Mouse (Mus musculus) retina, embryonic 14.5 days (tissue): ENCODE results near the gene Rapgef4.

Experiments
- DNase-seq: peaks from one replicate; pipeline ENCODE4 v3.0.0-alpha.2; 2015; ENCODE audit warnings: low spot score

Rapgef4 gene

DNA sequence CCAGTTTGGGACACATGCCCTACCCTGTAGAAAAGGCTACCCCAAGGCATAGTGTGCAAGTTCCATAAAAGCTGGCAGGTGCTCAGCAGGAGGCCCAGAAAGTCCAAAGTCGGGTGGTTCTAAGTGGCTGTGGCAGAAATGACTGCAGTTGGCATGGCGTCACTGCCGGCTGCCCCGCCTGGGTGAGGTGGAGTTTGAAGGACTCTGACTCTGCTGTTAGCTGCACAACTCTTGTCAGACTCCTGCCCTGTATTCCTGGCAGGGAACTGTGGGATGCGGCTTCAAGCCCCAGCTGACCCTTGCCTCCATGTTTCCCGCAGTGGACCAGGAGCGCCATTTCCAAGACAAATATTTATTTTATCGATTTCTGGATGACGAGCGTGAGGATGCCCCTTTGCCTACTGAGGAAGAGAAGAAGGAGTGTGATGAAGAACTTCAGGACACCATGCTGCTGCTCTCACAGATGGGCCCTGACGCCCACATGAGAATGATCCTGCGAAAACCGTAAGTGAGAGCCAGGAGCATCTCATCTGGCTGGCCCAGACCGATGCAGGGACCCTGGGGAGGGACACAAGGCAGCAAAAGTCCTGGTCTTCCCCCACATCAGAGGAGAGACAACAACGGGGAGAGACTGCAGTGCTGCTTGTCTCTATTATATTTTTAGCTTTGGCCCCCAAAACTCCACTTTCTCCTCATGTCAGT, 198.7 kb downstream of the Rapgef4 start:
- DNase-seq = no peak

- no peak for DNase-seq
Observed at GRCm38 (mm10) chr2:72181443-72181842, 200.4 kb downstream of the Rapgef4 start.

DNA sequence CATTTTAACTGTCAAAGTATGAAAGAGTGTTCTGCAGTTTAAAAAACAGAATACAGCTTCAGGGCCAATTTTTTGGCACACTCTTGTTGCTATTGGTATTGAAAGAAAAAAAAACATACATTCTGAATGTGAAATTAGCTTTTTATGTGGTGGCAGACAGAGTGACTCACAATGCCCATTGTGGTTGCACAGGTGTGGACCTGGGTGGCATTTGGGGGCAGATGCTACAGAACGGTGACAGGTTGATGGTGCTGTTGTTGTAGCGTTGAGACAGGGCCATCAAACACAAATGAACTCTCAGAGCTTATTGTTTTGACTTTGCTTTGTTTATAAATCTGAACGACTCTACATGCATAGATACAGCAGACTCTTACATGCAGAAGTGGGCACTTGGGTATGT, 202.7 kb downstream of the Rapgef4 start:
- DNase-seq = no peak

- DNase-seq = no peak
Observed at GRCm38 (mm10) chr2:72196190-72196965, 215.3 kb downstream of the Rapgef4 start.

GRCm38 (mm10) chr2:72197026-72197425, 216.0 kb downstream of the Rapgef4 start:
- peak; percentile 50 for DNase-seq

- DNase-seq = no peak
Observed at GRCm38 (mm10) chr2:72199451-72199850, 218.4 kb downstream of the Rapgef4 start.

DNA sequence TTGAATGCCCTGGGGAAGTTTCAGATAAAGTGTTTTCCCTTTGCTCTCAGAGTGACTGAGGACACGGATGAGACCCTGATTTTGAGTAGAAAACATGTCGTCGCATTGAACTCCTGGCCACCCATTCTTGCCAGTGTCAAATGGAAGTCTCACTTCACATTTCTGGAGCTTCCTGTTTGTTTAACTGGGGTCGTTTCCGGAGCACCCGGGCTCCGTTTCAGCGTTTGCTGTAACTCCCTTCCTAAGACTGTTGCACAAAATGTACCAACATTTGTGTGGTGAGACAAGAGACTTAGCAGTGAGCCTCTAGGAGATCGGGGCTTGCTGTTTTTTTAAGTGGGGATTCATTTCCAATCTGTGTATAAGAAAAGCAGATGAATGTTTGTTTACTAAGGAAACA, 220.5 kb downstream of the Rapgef4 start:
- no peak for DNase-seq

- DNase-seq = no peak
Observed at GRCm38 (mm10) chr2:72202252-72202651, 221.2 kb downstream of the Rapgef4 start.

DNA sequence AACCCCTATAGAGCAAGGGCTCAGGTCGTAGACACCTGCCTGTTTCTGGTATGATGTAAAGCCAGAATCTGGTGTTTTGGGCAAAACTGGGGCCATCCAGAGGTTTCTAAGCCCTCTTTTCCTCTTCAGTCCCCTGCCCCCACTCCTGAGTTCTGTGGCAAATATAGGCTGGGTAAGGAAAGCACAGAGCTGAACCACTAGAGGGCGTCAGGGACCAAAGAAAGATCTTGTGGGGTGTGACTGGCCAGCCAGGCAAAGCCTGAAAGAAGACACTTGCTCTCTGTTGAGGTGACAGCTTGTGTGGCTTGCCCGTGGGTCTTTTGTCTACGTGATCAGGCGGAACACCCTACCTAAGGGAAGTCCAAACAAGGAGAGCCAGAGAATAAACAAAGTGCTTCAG, 222.6 kb downstream of the Rapgef4 start:
- peak; percentile 89 for DNase-seq

- no peak for DNase-seq
Observed at GRCm38 (mm10) chr2:72205869-72206268, 224.8 kb downstream of the Rapgef4 start.

GRCm38 (mm10) chr2:72206530-72207248, 225.6 kb downstream of the Rapgef4 start:
- DNase-seq = no peak

- DNase-seq = no peak
Observed at GRCm38 (mm10) chr2:72217336-72217735, 236.3 kb downstream of the Rapgef4 start.

- DNase-seq = peak; percentile 73
Observed at GRCm38 (mm10) chr2:72219921-72220320, 238.9 kb downstream of the Rapgef4 start.

GRCm38 (mm10) chr2:72221283-72221682, 240.2 kb downstream of the Rapgef4 start:
- no peak for DNase-seq

- no peak for DNase-seq
Observed at GRCm38 (mm10) chr2:72221706-72222105, 240.7 kb downstream of the Rapgef4 start.

DNA sequence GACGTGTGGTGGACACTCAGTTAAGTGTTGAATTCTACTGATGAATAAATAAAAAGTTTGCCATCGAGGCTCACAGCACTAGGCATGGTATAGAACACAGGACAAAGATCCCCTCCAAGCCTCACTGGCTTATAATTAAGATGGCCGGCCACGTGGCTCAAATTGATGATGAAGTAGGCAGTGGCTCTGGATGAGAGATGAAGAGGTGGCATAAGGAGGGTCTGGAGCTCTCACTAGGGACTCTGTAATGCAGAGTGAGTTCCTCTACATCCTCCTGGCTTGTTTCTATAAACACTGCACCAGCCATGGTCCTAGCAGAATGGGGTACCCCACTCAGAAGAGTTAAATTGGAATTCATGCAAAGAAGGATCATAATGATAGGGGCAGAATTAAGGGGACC, 241.2 kb downstream of the Rapgef4 start:
- no peak for DNase-seq

DNA sequence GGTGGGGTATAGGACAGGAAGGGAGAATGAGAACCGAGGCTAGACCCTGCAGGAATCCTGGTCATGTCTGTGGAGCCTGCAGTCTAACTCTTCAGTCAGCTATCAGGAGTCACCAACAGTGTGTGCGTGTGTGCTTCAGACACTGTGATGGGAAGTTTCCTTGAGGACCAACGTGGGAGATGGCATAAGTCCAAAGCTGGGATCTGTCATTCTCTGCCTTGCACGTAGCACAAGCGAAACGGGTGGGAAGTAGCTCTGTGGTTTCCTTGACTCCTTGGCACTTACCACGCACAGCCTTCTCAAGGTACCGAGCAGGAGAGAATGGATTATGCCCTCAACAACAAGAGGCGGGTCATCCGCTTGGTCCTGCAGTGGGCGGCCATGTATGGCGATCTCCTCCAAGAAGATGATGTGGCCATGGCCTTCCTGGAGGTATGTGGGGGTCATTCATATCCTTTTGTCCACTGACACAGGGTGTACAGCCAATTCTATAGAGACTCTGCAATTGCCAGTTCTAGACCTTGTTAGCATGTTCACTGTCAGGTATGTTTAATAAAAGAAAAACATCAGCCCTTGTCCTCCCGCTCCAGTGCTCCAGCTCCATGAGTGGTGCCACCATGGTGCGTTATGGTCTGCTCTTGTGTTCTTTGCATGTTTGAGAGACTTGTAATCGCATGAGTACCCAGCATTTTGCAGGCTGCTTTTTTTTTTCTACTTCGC, 241.9 kb downstream of the Rapgef4 start:
- DNase-seq = no peak

- DNase-seq = no peak
Observed at GRCm38 (mm10) chr2:72223479-72223878, 242.4 kb downstream of the Rapgef4 start.

DNA sequence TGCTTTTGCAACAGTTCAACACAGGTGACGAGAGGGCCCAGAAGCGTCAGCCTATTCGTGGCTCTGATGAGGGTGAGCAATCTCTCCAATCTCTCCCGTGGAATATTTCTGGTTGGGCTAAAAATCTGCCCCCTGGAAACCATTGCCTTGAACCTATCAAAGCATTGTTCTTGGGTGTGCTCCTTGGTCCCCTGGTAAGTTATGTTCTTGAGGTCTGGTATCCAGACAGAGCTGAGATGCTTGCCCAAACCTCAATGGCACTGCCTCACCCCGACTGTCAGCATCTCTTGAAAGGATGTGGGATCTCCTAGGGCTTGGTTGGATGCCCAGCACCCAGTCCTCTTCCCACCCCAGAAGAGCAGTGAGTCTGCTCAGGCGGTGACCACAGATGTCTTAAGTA, 245.0 kb downstream of the Rapgef4 start:
- no peak for DNase-seq

DNA sequence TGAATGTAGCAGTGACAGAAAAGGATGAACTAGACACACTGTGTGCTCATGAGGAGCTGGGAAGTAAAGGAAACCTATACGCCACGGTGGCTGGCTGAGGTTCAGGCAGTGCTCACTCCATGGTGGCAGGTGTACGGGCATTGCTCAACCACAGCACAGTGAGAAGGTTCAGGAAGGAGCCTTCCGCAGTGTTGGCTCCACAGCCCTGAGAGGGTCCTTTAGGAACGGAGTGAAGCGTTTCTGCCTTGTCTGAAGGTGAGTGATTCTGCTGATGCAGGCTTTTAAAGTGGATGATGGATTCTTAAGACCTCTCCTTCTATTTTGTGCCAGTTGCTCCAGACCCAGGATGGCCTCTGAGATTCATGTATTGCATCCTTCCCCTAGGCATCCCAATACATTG, 246.4 kb downstream of the Rapgef4 start:
- no peak for DNase-seq

DNA sequence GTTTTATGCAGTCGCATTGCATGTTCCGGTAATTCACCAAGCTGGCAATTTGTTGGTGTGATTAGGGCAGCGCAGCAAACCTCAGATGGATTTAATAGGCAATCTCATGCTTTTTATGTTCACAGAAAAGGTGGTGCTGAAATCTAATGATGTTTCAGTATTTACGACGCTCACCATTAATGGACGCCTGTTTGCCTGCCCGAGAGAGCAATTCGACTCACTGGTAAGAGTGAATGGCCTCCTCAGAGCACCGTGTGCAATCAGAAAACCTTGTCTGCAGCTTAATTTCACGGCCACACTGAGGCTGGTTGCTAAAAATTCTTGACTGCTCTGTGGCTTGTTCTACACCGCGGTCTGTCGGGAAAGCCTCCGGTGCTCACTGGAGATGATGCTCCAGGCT, 247.8 kb downstream of the Rapgef4 start:
- DNase-seq = no peak

- DNase-seq = no peak
Observed at GRCm38 (mm10) chr2:72230545-72230944, 249.5 kb downstream of the Rapgef4 start.
